Mouse (Mus musculus) adrenal gland, adult 18-20 months (tissue): ENCODE results near the gene Emilin3. TPM values are rescaled to one million over a fixed set of nuclear protein-coding genes. Genes with fewer than 3 reads are reported as not detected.
A peak's percentile ranks its signal among the peaks of the same experiment; 100 is the strongest.

ENCODE experiments used
- DNase-seq, 2 experiments: peaks; one replicate each; pipeline ENCODE4 v3.0.0; 2021 to 2022; ENCODE audit warnings: low spot score in 2 of 2
- total RNA-seq, 2 experiments: library from RNA; stranded (reverse); gene quantifications; 1 replicate in 1 of 2; 2 replicates in 1 of 2; pipeline ENCODE4 v1.2.3; 2021

The Emilin3 gene
- total RNA-seq, 2 experiments from 2014 or later, result not detected

DNA sequence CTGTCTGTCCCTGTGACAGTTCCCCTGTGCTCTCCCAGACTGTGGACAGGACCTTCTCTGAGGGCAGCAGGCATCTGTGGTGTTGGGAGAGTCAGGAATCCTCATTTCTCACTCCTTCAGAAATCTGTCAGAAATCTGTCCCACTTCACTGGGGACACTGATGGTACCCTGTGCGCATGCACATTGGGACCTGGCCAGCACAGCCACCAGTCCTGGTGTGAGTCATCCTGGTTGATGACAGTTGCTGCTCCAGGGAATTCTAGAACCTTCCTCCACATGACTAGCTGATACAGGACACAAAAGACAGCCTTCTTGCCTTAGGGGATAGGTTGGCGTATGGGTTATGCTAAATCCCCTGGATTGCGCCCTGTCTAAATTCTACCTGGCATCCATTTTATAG lies 5.2 kb upstream of the Emilin3 start:
- no peak for DNase-seq

DNA sequence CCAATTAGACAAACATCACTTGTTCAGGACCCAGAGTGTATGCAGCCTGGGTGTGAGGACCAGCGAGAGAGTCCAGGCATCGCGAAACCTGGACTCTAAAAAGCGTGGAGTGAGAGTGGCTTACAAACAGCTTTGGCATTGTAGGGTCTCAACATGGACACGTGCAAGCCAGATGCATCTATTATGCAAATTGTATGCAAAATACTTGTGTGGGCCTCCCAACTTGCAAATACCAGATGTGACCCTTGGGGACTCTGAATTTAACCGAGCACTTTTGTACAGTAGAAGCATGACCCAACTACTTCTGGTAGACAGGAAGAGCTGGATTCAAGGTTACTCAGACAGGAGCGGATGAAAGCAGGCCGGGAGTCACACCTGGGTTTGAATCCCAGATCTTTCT lies 4.6 kb upstream of the Emilin3 start:
- DNase-seq, result no peak

DNA sequence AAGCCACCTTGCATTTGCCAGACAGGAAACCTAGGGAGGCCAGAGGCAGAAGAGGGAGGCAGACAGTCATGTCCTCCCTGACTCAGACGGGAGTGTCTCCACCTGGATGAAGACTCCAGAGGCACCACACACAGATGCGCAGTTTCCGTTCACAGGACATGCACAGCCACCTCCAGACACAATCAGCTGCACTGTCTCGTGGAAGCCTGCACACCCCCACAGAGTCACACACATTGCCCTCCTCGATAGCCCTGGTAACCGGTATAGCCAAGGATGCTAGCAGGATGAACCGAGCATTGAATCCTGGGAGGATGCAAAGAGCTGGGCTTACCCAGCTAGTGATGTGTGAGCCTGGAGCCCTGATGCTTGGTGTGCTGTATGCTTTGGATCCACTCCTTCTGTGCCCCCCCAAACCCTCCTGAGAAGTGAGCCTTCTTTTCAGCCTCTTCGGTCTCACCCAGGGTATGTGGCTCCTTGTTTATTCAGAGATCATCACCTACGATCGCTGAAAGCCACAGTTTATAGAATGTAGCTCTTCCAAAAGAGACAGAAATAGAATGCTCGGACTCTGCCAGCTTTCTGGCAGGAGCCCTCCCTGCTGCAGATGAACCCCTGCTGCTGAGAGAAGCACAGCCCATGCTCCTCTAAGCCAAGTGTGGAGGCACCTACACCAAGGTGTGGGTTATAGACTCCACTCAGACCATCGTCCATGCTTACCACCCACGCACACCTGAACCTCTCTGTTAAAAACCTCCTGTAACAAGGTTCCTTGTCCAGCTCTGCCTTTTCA lies 3.9 kb upstream of the Emilin3 start:
- DNase-seq, result no peak

DNA sequence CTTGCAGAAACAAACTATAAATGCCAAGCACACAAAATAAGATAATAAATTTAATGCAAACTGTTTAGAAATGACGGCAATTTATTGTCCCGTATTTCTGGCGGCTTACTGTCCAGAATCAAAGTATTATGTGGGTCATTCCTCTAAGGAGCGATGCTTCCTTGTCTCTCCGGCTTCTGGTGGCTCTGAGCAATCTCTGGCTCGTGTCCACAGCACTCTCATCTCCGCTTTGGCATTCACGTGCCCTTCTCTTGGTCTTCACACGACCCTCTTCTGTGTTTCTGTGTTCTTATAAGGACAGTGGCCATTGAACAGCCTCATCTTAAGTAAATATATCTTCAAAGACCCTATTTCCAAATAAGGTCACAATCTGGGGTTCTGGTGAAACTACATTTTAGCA lies 2.5 kb upstream of the Emilin3 start:
- DNase-seq, result no peak

DNA sequence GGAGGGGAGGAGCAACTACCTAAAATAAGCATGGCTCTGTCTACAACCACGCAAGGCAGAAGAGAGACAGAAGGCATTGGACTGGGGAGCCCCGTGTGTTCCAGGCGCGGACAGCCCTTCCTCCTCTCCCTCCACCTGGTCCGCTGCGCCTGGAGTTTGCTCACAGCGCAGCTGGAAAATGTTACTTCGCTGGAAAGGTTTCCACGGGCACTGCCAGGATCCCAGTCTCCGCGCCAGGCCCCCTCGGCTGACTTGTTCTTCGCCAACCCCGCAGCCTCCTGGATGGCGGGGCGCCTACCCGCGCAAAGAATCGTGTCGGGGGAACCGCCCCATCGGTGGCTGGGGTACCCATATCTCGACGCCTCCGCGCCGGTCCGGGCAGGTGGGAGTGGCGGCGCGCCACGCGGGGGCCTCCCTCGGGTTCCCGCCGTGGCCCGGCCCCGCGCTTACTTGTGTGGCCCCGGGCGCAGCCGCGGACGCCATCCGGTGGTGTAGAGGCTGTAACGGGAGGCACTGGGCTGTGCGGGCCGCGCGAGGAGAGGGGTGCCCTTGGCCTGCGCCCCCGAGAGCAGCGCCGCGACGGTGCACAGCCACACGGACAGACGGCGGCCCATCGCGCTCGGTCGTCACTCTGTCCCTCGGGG lies 448 bp downstream of the Emilin3 start:
- DNase-seq, result no peak

DNA sequence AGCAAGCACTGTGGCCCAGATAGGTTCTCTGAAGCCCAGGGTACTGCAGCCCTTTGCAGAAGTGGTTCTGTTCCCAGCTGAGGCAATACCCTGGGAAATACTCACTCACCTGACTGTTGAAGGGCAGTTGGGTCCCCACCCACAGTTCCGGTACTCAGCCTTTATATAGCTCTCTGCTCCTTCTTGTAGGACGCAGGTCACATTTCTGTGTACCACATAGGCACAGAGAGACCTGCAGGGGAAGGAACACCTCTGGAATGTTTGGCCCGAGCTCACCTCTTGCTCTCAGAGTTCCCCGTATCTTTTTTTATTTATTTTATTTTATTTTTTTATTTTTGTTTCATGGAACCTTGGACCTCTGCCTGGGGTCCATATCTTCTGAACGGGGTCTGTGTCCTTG lies 1.5 kb downstream of the Emilin3 start:
- no peak for DNase-seq

DNA sequence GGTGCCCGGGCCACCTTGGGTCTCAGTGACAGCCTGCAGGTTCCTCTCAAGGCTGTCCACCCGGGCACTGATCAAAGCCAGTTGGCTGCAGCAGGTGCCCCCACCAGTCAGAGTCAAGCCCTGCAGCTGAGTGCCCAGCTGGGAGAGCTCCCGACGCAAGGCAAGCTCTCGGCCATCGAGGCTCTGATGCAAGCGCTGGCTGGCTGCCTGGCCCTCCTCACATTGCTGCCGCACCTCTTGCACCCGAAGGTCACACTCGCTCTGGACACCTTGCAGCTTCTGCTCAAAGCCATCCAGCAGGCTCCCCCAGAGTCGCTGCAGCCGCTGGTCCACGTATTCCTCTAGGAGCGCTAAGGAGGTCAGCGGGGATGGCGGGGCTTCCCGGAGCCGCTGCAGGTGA lies 3.5 kb downstream of the Emilin3 start:
- DNase-seq, result no peak

DNA sequence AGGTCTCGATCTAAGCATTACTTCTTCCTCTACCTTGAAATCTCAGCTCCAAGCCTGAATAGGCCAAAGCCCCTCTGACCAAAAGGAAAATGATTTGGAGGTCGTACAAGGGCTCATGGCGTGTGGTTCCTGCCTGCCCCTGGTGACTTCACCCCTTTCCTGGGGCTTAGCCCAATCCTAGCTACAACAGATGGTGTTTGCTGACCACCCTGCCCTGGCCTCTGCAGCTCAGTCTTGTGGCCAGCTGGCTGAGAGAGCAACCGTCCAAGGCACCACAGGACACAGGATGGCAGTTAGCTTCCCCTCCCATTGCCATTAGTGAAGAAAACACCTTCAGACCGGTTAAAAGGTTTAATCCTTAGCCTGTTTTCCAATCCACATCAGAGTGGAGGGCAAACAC lies 6.0 kb downstream of the Emilin3 start:
- no peak for DNase-seq

DNA sequence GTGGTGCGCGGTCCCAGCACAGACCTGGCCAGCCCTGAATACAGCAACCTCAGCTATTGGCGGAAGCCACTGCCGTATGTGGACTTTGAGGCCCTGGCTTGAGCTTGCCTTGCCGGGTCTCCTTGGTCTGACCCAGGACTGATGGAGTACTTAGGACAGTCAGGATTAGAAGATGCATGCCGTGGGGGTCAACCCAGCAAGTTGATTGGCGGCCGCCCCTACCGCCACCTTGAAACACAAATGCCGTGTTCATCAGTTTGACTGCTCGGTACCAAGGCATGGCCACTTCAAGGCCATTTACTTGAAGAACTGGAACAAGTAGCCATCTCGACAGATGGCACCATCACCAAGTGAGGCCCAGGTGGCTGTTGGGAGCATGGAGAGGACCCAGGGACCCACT lies 6.8 kb downstream of the Emilin3 start:
- no peak for DNase-seq

DNA sequence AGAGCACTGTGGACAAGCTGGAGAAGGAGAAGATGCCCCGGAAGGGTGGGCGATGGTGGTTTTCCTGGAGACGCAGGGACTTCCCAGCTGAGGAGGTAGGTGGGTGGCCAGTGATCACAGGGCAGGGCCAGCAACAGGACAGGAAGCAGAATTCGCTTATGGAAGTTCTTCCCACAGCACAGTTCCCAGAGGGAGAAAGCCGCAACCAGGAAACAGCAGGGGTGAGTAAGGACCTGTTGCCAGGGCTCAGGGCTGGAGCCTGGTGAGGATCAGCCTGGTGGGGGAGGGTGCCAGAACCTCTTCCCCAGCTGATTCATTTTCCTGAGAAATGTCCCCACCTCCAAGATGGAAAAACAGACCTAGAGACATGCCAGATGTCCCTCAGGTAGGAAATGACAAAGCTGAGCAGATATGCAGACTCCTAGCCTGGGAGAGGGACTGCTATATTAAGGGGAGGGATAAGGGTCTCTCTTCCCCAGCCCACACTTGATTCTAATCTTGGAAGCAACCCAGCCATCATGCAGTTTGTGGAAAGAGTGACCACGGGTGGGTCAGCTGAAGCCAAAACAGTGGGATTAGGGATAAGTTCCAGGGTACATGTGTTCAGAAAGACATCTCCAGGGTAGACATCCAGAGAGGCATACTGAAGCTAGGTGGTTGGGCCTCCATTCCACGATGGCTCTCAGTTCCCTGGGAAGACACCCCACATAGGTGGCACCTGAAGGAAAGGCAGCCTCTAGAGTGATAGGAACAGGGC lies 10.3 kb downstream of the Emilin3 start:
- DNase-seq, result no peak

DNA sequence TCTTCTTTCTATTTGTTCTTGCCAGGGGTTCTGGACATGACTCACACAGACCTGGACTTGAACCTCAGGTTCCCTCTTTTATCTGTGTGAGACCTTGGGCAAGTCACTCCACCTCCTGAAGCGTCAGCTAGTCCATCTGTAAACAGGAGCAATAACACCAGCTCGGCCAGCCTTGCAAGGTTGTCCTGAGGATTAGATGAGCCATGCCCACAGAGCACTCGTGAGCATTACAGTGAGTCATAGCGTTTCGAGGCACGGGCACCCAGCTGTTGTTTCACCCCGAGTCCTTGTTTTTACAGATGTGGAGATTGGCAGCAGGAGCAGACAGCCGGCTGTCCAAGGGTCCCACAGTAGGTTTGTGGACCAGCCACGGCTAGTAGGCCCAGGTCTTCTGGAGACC lies 20.4 kb downstream of the Emilin3 start:
- DNase-seq, result no peak

DNA sequence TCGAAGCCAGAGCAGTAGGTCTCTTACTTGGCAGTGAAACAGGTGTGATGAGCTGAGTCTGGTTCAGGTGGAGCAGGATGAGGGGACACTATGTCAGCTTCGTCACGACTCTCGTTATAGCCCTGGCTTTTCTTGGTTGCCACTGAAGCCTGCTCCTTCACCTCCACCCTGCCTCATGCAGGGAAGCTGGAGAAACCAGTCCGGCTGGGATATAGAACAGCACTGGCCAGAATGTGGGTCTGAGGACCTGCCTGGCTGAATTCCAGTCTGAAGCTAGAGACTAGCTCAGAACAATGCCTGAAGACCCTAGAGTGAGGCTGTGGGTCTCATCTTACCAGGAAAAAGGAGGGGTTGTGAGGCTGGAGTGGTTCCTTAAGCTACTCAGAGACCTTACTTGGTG lies 21.1 kb downstream of the Emilin3 start:
- DNase-seq, result no peak

DNA sequence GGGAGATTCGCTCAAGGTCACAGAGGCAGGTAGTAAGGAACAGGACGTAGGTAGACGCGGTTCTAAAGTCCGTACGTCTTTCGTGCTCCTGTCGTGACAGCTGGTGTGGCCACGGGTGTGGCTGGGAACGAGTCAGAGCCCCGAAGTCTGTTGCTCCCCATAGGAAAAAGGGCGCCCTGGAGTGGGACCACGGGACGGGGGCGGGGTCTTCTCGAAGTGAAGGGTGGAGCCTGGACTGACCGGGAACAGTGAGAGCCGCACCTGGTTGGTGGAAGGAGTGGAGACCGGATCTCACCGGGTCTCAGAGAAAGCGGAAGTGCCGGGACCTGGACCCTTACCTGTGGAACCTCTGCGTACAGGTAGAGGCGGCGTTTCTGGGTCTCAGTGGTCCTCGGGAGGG lies 24.3 kb downstream of the Emilin3 start:
- DNase-seq, result no peak

DNA sequence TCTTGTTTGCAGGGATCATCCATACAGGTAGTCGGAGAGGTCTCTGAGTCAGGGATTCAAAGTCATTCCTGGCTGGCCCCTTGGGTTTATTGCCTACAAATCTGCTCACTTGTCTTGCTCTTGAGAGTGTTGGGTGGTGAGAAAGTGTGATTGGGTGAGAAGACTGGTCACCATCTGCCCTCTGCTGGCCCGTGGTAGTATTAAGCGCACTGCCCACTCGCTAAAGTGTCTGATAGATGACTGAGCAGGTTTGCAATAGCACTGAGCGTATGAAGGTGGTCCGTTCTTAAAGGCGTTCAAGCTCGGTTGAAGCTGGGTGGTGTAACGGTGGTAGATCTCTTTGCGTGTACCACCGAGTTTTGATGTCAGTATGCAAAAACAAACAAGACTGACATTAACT lies 24.8 kb downstream of the Emilin3 start:
- peak; percentile 77 for DNase-seq

DNA sequence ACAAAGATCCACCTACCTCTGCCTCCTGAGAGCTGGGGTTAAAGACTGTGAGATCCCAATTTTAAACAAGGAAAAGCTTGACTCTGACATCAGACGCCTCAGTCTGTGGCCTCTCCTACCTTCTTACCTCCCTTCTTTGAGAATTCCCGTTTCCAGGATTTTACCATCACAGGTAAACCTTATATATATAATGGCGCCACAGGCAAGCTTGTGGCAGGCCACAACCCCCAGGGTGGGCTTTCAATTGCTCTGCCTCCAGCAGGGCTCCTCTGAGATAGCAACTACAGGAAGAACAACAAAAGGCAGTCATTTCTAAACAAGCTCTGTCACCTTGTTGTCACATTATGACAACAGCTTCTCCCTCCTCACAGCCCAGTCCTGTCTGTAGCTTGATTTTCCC lies 25.9 kb downstream of the Emilin3 start:
- DNase-seq, result no peak

DNA sequence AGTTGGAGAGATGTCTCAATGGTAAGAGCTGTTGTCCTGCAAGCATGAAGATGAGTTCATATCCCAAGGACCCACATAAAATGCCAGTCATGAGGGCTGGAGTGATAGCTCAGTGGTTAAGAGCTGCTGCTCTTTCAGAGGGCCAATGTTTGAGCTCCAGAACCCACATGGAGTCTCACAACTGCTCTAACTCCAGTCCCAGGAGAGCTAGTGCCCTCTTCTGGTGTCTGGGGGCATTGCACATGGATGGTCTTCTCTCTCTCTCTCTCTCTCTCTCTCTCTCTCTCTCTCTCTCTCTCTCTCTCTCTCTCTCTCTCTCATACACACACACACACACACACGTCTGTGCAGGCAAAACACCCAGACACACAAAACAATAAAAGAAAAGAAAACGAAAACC lies 27.3 kb downstream of the Emilin3 start:
- DNase-seq, result peak; percentile 51 to 56

DNA sequence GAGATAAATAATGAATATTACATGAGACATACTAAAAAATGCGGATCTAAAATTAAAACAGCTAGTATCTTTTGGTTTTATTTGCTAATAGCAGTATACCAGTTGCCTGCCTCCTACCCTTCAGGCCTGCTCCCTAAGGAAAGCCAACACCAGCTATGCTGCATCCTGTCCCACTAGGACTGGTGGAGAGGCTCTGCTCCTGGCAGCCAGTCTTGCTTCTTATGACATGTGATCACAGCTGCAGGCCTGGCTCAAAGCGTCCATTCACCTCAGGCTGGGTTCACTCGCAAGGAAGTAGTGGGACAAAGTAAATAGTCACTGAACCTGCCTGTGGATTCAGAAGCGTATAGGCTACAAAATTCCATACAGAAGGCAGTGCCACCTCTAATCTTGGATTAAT lies 28.2 kb downstream of the Emilin3 start:
- no peak for DNase-seq

DNA sequence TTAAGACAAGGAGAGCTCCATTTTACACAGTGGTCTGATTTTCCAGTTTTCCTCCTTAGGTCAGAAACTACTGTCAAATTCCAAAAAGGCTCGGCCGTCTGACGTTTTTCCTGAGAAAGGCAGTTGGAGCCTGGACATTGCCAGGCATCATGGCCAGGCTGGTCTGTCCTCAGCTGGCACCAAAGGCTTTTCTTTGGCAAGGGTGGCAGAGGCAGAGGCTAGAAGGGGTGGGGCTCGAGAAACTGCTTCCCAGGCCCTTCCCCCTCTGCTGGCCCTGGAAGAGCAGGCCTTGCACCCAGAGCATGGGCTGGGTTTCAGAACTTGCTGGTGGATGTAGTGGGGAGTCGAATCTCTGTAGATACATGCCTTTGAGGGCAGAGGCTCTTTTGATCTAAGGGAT lies 29.7 kb downstream of the Emilin3 start:
- peak in 1 of 2 experiments; percentile 20 for DNase-seq

DNA sequence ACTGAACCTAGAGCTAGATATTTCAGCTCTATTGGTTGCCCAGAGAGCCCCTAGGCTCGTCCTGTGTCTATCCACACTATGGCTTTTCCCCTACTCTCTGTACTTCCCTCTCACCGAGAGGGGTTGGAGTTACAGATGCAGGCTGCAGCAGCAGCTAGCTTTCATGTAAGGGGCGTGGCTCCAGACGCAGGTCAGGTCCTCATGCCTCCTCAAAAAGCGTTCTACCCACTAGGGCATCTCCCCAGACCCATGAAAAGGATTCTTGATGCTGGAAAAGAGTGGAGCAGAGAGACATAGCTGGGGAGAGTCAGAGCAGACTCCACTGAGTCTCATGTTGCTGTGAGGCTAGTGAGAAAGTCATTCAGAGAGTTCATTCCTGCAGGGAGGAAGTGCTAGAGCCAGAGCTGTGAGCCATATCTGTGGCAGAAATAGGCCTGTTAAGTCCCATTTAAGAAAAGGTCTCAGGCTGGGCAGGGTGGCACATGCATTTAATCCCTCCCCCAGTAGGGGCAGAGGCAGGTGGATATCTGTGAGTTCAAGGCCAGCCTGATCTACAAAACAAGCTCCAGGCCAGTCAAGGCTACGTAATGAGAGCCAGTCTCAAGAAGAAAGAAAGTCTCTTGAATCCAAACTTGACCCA lies 30.5 kb downstream of the Emilin3 start:
- peak in 1 of 2 experiments; percentile 19 for DNase-seq

DNA sequence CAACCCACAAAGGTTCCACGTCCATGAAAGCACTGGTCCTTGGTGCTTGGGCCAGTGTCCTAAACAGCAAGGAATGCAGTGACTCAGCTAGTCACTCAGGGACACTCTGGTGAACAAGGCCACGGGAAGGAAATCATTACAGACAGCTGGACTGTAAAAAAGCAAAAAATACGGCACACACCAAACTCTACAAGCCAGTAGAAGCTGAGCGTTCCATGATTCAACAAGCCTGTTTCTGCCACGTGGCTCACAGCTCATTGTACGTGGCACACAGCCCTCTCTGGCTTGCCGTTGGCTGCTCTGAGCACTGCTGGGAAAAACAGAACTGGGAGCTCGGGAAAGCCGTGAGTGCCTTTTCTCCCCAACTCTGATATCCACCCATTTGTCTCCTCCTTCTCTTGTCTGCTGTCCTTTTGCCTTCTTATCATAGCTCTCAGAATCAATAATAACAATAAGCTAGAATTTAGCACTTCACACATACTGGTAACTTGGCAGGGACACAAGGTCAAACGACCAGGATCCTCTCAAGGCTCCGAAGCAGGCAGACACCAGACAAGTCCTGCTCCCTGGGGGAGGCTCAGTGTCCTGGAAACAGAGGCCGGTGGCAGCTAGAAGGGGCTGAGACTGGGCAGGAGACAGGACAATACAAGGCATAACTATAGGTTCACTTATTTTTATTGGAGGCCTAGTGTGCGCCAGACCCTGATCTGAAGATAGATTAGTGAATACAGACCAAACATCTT lies 31.5 kb downstream of the Emilin3 start, which contains the start of gene Lpin3:
Gene Lpin3, plus strand, starts transcription at position 218 of the 743 bp plus-strand sequence.
- peak; percentile 55 to 61 for DNase-seq

DNA sequence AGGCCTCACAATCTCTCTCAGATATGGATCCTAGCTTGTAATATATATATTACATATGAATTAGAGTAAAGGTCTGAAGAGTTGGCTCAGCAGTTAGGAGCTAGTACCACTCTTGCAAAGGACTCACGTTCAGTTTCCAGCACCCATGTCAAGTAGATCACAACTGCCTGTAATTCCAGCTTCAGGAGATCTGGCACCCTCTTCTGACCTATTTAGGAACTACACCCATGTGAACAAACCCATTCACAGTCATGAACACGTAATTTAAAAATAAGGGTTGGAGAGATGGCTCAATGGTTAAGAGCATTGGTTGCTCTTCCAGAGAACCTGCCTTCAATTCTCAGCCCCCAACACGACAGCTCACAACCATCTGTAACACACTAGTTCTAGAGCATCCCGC lies 36.0 kb downstream of the Emilin3 start:
- DNase-seq, result no peak
